Mouse (Mus musculus): ENCODE measurements around the gene Abi3bp.

- no peak for TF ChIP-seq CTCF (IDR thresholded peaks at IDR 0.05; ENCODE audit: low read depth, low read length)
- TF ChIP-seq POLR2A (IDR thresholded peaks at IDR 0.05; ENCODE audit: borderline replicate concordance, low read depth, low read length) = no peak
Measured at GRCm38 (mm10) chr16:56646382-56647172, 168.9 kb downstream of the Abi3bp start.

All from bone marrow macrophage, adult 2 months (primary cell).